Mouse (Mus musculus) CD4-positive helper T cell, adult 2 months (primary cell): ENCODE results near the gene Dazap1.
"Not testable (repeated sequence)": the region's sequence is repeated elsewhere in the genome, so short reads cannot be mapped to it uniquely, and the experiment has no call there.

ENCODE experiments used
- DNase-seq: peaks from one replicate; pipeline ENCODE4 v3.0.0-alpha.2; 2012; ENCODE audit warnings: low read depth, missing footprints, low spot score

Gene Dazap1

DNA sequence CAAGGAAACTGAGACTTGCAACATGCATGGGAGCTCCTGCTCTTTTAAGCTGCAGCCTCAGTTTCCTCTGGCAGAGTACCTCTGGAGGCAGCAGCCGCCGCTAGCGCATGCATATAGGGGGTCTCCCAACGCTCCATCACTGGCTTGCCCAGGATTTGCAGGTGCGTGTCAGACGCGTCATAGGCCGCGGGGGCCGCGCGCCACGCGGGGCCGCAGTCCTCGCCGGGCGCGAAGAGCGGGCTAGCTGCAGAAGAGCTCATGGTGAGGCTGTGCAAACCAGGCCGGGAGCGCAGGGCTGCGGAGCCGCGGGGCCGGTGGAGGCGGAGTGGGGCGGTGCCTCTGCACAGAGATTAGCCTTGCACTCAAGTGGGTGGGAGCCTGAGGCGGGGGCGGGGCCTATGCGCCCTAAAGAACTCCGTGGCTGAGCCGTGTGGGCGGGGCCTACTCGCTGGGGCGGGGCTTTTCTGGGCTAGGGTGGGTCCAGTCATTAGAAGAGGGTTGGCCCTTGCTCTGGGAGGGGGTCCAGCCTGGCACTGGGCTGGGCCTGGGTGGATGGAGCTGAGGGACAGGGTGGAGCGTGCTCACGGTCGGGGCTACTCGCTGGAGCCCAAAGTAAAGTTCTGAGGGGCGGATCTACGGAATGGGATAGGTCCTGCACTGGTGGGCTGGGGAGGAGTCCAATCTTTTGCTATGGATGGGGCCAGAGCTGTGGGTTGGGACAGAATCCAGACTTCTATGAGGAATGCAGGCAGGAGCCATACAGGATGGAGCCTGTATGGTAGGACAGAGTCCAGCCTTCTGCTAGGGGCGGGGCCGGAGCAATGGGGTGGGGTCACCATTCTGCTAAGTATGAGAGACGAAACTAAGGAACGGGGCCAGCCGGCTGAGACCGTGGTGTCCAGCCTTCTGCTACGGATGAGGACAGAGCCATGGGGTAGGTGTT lies at the start of gene Dazap1, which contains the start of gene Gamt:
Gene Dazap1, plus strand, starts transcription at position 845 of the 943 bp plus-strand sequence.
Gene Gamt, minus strand, starts transcription at position 371 of the 943 bp plus-strand sequence.
- peak; percentile 94 for DNase-seq

- peak; percentile 57 for DNase-seq
Observed at GRCm38 (mm10) chr10:80211547-80212103, 49.7 kb upstream of the Dazap1 start.

- no peak for DNase-seq
Observed at GRCm38 (mm10) chr10:80215048-80215772, 46.1 kb upstream of the Dazap1 start.

DNA sequence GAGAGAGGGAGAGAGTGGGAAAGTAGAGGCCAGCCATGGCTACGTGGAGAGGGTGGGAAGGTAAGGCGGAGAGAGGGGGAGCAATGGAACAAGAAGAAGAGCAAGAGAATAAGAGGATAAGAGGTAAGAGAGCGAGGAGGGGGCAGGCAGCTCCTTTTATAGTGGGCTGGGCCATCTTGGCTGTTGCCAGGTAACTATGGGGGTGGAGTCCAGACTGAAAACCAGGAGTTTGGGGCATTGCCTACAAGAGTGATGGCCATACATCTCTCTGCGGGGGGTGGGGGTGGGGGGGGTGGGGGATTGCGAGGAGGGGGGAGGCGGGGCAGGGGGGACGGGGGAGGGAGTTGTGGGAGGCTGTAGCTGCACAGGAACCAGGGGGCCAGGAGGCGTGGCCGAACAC lies 40.6 kb upstream of the Dazap1 start:
- no peak for DNase-seq

GRCm38 (mm10) chr10:80223137-80223536 lies 38.1 kb upstream of the Dazap1 start:
- DNase-seq = not testable (repeated sequence)

DNA sequence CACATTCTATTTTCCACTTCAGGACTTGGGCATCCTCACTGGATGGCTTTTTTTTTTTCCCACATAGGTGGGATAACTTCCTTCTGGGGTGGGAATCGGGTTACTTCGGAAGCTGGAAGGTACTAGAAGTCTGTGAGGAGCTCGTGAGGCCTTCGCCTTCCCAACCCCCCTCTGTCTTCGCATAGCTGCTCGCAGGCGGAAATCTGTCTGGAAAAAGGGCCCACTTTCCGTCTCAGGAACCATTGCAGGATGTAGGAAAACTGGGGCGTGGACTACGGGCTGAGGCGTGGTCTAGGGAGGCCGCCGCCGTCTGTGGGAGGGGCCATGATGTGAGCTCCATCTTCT lies 35.2 kb upstream of the Dazap1 start:
- DNase-seq = no peak

DNA sequence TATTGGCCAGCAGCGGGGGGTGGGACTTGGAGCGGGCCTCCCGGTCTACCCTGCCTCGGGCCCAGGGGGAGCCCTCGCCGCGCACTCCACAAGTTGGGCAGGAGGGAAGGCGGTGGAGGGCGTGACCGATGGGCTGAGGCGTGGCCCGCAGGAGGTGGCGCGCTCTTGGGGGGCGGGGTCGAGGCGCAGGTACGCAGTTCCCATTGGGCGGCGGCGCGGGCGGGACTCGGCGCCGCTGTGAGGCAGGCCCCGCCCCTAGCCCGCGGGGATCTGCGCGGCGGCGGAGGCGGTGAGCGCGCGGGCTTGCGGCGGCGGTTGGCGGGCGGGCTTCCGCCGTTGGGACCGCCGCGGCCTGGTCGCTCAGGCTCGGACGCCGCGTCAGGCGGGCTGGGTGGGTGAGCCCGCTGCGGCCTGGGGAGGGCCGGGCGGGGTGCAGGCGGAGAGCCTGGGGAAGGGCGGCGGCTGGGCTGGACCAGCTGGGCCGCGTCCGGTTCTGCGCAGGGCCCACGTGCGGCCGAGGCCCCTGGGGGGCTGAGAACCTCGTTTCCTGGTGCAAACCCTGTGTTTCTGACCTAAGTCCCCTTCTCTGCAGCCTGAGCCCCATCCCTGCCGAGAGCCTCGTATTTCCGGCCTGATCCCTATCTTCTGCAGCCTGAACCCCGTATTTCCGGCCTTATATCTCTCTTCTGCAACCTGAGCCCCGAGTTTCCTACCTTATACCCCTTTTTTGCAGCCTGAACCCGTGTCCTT lies 34.7 kb upstream of the Dazap1 start, which contains the start of gene Mum1:
Gene Mum1, plus strand, starts transcription at position 19 of the 750 bp plus-strand sequence.
- DNase-seq = peak; percentile 98

- no peak for DNase-seq
Observed at GRCm38 (mm10) chr10:80227166-80227539, 34.1 kb upstream of the Dazap1 start.

- DNase-seq = no peak
Observed at GRCm38 (mm10) chr10:80227877-80228775, 33.2 kb upstream of the Dazap1 start.

GRCm38 (mm10) chr10:80236145-80236825 lies 25.0 kb upstream of the Dazap1 start:
- no peak for DNase-seq

- DNase-seq = no peak
Observed at GRCm38 (mm10) chr10:80237020-80237419, 24.3 kb upstream of the Dazap1 start.

DNA sequence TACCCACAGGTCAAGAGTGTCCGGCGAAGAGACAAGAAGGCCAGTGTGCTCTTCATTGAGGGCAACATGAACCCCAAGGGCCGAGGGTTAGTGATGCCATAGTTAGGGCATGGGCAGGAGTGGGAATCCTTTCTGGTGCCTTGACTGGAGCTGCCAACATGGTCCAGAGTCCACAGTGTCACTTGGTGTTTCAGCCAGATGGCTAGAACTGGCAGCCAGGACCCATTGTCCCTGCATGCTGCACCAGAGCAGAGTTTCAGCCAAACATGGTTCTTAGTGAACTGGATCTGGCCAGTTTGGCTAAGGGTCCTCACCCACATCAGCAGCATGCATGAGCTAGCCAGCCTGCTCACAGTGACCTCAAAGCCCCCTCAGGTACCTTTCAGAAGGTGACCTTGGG lies 23.0 kb upstream of the Dazap1 start:
- DNase-seq = no peak

- DNase-seq = no peak
Observed at GRCm38 (mm10) chr10:80239791-80240190, 21.5 kb upstream of the Dazap1 start.

DNA sequence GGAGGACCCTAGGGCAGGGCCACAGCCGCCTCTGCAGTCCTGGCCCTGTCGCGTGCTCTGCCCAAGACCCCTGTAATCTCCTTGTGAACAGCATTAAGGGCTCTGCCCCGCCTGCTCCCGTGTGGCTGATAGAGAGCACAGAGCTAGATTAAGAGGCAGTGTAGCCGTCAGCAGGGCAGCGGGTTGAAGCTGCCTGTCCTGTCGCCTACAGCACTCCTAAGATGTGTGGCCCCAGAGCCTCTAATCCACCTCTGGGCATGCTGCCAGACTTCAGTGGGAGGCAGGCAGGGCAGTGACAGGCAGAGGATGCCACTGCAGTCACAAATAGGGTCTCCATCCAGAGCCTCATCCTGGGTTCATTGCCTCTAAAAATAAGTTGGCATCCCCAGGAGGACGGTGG lies 19.2 kb upstream of the Dazap1 start:
- no peak for DNase-seq

DNA sequence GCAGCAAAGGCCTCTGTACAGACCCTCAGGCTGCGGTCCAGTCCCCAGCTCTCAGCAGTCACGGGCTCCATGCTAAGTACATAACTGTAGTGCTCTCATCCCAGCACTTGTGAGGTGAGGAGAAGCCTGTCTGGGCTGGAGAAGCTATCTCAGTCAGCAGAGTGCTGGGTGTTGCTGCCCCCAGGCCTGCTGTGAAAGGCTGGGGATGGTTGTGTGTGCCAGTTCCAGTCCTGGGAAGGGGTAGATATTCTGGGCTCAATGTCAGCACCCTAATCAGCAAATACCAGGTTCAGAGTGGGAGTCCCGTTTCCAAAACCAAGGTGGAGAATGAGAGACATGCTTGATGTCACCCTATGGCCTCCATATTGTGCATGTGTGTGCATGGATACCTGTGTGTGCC lies 18.7 kb upstream of the Dazap1 start:
- no peak for DNase-seq

GRCm38 (mm10) chr10:80244791-80245399 lies 16.4 kb upstream of the Dazap1 start:
- DNase-seq = peak; percentile 73

GRCm38 (mm10) chr10:80245600-80245999 lies 15.7 kb upstream of the Dazap1 start:
- peak; percentile 77 for DNase-seq

GRCm38 (mm10) chr10:80247849-80248248 lies 13.4 kb upstream of the Dazap1 start:
- no peak for DNase-seq

DNA sequence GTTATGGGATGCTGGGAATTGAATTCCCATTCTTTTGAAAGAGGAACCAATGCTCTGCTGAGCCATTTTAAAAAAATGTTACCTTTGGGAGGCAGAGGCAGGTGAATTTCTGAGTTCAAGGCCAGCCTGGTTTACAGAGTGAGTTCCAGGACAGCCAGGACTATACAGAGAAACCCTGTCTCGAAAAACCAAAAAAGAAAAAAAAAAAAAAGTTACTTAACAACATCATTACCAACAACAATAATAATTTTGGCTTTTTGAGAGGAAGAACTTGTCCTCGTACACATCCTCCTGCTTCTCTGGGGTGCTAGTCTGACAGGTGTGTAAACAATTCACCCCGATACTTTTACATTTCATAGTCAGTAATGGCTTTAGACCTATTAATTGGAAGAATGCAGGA lies 12.8 kb upstream of the Dazap1 start:
- not testable (repeated sequence) for DNase-seq
